Mouse (Mus musculus): ENCODE measurements around the gene Nyap1.
"Not testable (repeated sequence)": the region's sequence is repeated elsewhere in the genome, so short reads cannot be mapped to it uniquely, and the experiment has no call there.

The Nyap1 gene

DNA sequence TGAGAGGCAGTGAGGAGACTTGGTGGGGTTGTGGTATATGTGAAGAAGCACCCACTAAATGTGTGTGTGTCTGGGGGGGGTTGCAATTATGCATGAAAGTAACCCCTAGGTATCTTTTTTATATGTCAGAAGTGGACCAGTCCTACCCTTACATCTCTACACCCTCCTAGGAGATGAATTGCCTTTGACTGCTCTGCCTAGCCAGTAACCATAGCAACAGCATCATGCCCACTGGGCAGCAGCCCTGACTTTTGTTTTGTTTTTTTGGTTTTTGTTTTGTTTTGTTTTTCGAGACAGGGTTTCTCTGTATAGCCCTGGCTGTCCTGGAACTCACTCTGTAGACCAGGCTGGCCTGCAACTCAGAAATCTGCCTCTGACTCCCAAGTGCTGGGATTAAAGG lies 27.1 kb upstream of the Nyap1 start:
- DNase-seq (ENCODE audit: low spot score in 2 of 2) = no peak

DNA sequence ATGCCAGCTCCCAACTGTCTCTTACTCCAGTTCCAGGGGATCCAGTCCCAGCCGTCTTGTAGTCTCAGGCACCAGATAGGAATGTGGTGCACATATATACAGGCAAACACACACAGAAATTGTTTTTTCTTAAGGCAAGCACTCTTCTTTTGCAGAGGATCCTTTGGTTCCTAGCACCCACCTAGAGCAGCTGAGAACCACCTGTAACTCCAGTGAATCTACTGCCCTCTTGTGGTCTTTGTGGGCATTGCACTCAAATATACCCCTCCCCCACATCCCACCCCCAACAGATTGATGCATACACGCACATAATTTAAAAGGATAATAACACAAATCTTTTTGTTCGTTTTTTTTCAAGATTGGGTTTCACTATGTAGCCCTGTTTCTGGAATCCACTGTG lies 24.9 kb upstream of the Nyap1 start:
- DNase-seq (ENCODE audit: low spot score in 2 of 2) = no peak

DNA sequence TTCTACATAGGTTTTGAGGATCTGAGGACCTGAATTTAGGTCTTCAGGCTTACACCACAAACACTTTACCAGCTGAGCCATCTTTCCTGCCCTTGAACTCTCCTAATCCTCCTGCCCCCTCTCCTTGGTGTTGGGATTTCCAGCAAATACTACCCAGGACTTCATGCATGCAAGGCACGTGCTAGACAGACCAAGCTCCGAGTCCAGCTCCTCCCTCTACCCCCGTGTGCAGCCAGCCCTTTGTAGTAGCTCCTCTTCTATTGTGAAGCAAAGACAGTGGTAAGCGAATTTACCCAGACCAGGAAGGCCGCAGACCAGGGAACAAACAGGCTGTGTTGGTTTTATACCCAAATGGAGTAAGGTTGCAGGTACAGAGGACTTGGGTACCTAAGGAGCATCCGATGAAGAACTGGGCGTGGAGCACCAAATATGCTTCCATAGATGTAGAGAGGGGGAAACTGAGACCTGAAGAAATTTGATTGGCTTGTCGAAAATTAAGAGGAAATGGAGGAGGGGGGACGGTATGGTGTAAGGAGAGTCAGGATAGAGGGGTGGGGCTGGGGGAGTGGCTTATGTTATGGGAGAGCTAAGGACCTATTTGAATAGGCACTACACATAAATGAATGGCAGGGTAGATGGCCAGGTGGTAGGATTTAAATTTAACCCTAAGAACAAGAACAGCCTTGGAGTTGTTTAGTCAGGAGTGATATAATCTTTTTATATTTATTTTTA lies 23.4 kb upstream of the Nyap1 start:
- DNase-seq (ENCODE audit: low spot score in 2 of 2) = no peak

DNA sequence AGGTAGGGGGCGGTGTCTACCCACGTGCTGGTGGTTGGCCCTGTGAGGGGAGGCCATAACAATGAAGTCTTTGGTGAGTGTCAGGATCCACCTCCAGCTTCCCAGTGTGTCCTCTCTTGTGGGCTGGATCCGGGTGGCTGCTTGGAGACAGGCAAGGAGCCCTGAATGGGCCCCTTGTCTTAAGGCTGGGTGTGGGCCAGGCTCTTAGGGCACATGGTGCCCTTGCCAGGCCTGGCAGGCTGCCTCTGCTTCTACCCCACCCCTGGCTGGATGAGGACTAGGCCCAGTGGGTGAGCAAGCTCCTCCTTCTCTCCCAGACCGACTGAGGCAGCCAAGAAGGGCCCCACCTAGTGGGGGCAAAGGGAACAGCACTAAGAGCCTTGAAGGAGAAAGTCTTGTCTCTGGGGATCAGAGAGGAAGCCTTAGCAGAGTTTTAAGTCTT lies 18.6 kb upstream of the Nyap1 start:
- peak; percentile 82 to 85 for DNase-seq (ENCODE audit: low spot score in 2 of 2)

DNA sequence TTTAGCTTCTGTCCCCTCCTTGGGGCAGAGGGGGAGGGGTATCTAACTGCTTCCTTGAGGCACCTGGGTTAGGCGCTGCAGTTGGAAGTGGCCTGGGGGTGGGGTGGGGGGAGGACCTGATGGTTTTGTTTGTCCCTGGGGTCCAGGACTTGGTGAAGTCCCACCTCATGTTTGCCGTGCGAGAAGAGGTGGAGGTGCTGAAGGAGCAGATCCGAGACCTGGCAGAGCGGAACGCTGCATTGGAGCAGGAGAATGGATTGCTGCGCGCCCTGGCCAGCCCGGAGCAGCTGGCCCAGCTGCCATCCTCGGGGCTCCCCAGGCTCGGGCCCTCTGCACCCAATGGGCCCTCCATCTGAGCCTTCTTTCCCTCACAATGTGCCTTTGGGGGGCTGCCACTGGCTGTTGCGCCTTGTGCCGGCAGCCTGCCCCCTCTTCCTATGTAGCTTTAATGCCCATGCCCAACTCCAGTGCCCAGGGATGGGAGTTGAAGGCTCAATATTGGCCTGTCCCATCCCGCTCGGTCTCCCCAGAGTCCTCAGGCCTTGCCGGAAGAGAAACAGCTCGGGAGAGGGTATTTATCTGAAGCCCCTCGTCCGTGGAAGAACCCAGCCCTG lies 17.6 kb upstream of the Nyap1 start:
- no peak for DNase-seq (ENCODE audit: low spot score in 2 of 2)

DNA sequence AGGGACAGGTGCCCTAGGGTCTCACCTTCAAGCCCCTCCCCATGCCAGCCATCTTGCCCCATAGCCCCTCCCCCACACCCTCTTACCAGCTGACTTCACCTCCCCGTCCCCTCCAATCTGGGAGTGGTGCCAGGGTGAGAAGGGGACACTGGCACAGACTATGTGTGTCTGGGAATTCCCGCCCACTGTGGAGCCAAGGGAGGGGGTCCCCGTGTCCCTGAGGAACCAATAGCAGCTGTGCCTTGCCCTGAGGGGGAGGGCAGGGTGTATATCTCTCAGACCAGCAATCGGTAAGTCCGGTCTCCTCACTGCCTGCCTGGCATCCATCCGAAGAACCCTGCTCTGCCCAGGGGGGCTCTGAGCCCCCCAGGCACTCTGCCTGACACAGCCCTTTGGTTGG lies 16.5 kb upstream of the Nyap1 start:
- DNase-seq (ENCODE audit: low spot score in 2 of 2) = peak; percentile 78 to 82

DNA sequence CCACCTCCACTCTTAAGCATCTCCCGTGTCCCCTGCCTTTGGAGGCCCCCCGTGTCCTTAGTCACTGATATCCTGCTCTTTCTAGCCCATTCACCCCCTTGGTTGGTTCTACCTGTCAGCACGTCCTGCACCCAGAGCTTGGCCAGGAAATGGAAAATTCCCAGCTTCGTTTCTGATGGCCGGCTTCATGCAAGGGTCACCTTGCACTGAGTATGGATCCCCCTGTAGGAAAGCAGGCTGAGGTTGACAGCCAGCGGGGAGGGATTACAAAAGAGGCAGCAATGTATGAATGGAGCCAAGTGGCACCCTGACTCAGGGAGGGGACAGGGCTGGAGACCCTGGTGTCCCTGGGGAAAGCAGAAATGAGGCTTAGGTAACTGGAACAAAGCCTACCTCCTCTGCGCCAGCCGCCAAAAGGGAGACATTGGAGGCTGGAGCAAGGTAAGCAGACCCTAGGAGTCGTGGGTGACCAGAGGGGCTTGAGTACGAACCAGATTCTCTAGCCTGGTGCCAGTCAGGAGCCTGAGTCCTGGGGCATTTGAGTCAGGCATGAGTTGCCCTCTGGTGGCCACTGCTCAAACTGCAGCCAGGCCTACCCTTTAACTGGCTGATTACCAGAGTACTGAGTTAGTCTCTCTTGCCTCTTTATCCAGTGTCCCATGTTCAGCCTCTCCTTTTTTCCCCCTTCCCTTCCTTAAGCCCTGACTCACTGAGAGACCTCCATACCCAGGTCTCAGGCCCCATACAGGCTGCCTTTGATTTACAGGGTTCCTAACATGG lies 15.7 kb upstream of the Nyap1 start:
- peak; percentile 82 to 83 for DNase-seq (ENCODE audit: low spot score in 2 of 2)

DNA sequence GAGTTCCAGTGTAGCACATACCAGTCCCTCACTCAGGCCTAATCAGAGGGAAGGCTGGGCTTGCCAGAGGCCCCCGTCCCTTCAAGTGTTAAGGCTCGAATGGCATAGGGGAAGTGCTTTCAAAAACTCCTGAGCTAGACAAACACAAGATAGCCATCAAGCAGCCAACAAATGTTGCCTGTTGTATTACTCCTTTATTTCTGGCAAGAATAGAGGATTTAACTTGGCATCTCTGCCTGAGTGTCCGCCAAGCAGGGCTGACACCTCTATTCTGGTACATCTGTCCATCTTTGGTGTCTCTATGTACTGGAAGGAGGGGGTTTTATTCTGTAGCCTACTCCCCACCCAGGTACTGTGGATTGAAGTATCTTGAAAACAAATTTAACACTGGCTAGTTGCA lies 14.7 kb upstream of the Nyap1 start:
- DNase-seq (ENCODE audit: low spot score in 2 of 2) = no peak

DNA sequence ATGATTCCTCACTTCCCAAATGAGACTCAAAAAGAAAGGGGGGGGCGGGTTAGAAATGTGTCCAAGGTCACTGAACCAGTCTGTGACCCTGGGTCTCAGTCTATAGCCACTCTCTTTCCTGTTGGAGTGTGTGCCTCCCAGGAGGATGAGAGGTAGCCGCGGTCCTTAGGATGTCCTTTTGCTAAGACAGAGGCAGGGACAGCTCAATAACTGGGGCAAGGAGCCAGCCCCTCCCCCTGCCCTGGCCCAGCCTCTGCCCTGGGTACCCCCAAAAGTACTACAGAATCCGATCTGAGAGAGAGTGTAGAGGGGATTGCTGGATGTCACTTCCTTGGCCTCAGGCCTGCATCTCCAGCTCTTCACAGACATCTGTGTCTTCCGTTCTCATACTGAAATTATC lies 14.0 kb upstream of the Nyap1 start:
- DNase-seq (ENCODE audit: low spot score in 2 of 2) = no peak

DNA sequence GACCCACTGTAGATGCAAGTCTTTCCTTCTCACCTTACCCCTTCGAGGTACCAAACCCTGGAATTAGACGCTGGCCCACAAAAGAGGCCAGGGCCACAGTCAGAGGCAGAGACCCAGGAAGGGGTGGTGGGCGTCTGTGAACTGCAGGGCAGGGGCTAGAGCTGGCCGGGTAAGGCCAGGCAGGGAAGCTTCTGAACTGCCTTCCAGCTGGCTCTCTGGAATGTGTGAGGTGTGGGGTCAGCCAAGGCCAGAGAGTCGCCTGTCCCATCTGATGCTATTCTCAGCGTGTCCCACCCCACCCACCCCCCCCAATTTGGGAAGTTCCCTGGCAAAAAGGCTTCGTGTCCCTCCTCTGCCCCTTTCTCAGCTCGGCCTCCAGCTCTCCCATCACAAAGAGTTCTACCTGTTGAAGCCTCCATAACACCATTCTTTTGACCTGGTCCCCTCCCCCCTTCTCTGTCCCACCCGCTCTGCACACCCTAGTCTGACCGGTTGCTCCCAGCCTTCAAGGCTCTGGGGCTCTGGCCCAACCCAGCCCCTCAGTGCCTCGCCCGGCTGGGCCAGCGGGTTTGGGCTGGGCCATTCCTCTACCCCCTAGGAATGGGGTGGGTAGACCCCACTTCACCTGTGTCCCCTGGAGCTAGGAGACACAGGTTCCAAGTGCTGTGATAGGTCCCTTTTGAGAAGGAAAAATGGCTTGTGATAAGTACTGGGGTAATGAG lies 11.9 kb upstream of the Nyap1 start:
- DNase-seq (ENCODE audit: low spot score in 2 of 2) = no peak

DNA sequence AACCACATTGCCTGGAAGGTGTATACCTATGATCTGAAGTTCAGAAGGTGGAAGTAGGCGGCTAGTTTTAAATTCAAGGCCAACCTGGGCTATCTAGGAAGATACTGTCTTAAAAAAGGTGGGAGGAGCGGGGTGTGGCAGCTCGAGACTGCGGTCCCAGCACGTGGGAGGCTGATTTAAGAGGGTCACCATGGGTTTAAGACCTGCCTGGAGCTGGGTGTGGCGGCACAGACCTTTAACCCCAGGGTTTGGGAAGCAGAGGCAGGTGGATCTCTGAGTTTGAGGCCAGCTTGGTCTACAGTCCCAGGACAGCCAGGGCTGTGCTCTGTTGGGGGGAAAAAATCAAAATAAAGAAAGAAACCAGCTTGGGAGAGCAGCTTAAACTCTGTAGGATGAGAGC lies 10.6 kb upstream of the Nyap1 start:
- no peak for DNase-seq (ENCODE audit: low spot score in 2 of 2)

DNA sequence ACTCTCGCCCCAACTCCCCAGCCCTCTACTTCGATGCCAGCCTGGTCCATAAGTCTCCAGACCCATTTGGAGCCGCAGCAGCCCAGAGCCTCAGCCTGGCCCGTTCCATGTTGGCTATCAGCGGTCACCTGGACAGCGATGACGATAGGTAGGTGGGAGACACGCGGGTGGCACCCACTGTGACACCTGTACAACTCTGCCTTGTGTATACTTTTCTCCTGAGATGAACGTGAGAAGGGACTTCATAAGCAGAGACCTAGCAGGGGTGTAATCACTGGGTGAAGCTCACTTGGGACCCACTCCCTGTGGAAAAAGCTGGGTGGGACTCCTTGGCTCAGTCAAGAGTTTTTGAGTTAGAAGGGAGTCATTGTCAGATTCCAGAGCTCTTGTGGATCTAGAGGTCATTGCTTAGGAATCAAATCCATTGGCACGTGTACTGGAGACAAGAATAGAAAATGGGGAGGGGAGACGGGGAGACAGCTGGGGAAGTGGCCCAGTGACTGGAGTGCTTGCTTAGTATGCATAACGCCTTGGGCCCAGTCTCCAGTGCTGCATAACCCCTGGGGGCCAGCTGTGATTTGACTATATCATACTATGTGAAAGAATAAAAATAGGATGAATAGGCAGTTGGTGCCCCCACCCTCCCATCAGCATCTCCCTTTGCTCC lies 9.9 kb upstream of the Nyap1 start:
- DNase-seq (ENCODE audit: low spot score in 2 of 2) = no peak

DNA sequence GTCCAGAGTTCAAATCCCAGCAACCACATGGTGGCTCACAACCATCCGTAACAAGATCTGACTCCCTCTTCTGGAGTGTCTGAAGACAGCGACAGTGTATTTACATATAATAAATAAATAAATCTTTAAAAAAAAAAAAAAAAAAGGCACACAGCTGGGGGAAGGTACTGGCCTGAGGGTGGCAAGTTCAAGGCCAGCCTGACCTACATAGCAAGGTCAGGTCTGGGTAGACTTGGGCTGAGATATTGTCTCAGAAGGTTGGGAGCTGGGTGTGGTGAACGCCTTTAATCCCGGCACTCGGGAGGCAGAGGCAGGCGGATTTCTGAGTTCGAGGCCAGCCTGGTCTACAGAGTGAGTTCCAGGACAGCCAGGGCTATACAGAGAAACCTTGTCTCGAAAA lies 8.8 kb upstream of the Nyap1 start:
- not testable (repeated sequence) for DNase-seq (ENCODE audit: low spot score in 2 of 2)

DNA sequence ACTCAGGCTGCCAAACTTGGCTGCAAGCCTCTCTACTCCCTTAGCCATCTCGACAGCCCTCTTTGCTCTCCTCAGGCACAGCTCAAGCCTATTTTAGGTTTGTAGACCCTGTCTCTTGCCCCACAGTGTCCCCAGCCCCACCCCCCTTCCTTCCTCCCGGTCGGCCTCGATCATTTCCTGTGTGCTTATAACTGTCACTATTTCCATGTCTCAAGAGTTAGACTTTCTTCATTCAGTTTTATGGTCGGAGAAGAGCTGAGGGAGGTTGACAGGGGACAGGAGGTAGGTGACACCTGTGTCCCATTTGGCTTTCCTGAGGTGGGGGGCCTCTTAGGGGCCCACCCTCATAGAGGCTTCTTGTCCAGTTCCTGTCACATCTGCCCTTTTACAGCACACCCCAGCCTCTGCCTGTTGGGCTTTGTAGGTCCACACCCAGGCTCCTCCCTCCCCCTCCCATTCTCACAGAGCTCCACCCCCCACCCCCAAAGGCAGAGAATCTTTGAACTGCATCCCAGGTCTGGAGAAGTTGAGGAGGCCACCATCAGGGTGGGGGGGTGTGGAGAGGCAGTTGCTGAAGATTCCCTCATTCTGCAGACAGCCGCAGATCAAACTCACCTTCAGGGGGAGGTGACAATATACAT lies 7.9 kb upstream of the Nyap1 start:
- no peak for DNase-seq (ENCODE audit: low spot score in 2 of 2)

DNA sequence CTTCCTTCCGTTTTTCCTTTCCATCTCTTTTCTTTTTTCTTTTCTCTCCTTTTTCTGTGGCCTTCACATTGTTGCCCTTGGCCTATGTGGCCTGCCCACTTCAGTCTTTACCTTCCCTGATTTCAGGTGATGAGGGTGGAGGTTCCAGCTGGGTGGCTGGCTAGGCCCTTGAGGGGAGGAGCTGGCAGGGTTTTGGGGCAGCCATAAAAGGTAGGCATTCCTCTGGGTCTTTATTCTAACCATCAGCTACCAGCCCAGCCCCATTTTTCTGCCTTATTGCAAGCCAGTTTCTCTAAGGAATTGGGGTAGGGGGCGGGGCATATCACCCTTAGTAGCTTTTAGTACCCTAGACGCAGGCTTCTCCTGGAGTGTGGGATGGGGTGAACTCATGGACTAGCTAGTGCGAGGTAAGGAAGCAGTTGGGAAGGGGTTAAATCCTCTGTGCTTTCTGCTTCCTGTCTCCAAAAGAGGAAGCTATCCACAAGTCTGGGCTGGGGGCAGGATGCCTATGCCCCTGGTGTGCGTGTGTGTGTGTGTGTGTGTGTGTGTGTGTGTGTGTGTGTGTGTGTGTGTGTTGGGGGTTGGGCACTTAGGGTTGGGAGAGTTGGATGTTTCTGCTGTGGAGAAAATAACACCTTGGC lies 6.8 kb upstream of the Nyap1 start:
- DNase-seq (ENCODE audit: low spot score in 2 of 2) = no peak

DNA sequence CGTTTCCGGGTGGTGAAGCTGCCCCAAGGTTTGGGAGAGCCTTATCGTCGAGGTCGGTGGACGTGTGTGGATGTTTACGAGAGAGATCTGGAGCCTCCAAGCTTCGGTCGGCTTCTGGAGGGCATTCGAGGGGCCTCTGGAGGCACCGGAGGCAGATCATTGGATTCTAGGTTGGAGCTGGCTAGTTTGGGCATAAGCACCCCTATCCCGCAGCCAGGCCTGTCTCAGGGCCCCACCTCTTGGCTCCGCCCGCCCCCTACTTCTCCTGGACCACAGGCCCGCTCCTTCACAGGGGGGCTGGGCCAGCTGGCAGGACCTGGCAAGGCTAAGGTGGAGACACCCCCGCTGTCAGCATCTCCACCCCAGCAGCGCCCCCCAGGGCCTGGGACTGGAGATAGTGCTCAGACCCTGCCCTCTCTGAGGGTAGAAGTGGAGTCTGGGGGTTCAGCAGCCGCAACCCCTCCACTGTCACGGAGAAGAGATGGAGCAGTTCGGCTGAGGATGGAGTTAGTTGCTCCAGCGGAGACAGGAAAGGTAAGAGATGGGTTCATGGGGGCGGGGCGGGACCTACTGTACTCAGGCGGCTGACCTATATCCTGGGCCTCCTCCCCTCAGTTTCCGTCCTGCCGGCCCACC lies 6.0 kb upstream of the Nyap1 start:
- DNase-seq (ENCODE audit: low spot score in 2 of 2) = no peak

DNA sequence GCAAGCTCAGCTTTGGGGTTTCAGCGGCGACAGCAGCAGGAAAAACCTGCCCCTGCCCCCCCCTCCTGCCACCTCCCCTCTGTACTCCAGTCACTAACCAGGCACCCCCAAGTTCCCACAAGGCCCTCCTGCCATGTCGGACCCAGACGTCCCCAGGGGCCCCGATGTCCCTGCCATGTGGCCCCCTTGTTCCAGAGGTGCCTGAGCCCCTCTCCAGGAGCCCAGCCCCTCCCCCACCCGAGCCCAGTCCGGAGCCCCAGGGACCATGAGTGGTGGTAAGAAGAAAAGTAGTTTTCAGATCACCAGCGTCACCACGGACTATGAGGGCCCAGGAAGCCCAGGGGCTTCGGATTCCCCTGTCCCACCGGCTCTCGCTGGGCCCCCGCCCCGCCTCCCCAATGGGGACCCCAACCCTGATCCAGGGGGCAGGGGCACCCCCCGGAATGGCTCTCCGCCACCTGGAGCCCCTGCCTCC lies 5.5 kb upstream of the Nyap1 start:
- DNase-seq (ENCODE audit: low spot score in 2 of 2) = no peak

DNA sequence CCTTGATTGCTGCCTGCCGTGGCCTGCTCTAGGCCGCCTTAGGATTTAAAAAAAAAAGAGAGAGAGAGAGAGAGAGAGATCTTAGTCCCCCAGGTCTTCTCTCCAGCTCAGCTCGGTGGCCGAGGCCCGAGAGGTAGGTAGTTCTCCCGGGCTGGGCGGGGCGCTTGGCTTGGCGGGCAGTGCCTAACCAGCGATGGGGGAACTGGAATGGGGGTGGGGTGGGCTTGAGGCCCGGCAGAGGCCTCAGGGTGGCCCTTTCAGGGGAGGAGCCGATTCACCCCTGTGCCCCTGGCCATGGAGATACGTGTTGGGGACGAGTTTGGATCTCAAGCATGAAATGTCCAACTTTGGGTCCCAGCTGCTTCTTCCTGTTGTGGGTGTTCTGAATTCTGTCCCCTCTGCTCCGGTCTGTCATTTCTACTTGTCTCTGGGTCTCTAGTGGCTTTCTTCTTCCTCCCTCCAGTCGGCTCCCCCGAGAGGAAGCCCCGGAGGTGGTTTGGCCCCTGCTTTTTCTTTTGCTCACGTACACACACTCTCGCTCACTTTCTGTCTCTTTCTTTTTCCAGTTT lies 5.0 kb upstream of the Nyap1 start:
- DNase-seq (ENCODE audit: low spot score in 2 of 2) = no peak

Measured in right cerebral cortex, postnatal 36 days (tissue).